Mouse (Mus musculus) adrenal gland, adult (tissue): ENCODE data around the gene Polr3c.
"Not testable (repeated sequence)": the region's sequence is repeated elsewhere in the genome, so short reads cannot be mapped to it uniquely, and the experiment has no call there.

Experiments used
- DNase-seq, 2 experiments: peaks; one replicate each; pipeline ENCODE4 v3.0.0; 2022 to 2023; ENCODE audit warnings: low spot score in 1 of 2; ENCODE audit not compliant: inconsistent age in 2 of 2

Polr3c gene

DNA sequence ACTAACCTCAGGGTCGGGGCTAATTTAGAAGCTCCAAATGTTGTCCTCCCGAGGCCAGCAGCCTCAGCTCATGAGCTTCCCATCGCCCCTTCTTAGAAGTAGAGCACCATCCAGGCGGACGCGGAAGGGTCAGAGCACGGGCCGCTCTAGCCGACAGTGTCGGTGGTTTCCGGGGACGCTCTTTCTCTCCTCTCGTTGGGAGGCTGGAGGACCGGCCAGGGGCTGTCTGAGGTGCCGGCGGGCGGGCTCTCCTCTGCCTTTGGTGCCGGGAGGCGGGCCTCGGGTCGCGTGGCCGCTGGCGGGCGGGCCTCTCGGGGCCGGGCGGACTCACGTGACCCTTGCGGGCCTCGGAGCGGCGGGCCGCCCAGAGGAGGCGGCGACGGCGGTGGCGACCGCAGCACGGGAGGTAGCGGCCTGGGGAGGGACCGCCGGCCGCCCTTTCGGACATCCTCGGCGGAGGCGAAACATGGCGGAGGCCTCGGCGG is at the start of gene Polr3c, which contains the start of gene Rnf115:
TSS of gene Polr3c (minus strand) at position 286 of the 485 bp plus-strand sequence.
TSS of gene Rnf115 (plus strand) at position 322 of the 485 bp plus-strand sequence.
- peak; percentile 99 for DNase-seq

DNA sequence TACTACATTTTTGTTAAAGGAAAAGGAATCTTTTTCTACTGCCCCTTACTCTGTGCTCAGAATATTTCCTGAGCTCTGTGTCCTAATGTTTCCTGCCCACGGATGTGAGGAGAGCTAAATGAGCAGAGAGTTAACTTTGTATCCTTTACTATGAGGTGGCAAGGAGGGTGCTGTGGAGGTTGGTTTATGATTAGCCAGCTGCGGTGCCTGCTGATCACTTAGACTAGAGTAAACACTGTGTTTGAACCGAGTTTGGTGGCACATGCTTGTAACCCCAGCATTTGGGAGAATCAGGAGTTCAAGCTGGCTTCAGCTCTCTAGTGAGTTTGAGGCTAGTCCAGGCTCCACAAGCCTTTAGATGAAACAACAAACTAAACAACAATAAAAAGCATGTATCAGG is 49.7 kb upstream of the Polr3c start:
- DNase-seq = no peak

DNA sequence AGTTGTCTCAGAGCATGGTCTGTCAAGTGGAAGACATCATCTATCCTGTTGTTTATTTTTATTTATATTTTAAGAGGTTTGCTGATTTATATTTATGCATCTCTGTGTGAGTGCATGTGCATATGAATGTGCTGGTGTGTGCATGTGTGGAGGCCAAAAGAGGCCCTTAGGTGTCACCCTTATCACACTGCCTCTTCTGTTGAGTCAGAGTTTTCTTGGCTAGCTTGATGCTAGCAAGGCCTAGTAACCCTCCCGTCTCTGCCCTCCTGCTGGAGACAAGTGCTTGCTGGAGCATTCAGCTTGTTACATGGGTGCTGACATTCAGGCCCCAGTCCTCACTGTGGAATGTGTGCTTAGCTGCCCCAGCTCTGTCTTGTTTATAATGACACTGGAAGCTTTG is 45.5 kb upstream of the Polr3c start:
- peak in 1 of 2 experiments; percentile 46 for DNase-seq

DNA sequence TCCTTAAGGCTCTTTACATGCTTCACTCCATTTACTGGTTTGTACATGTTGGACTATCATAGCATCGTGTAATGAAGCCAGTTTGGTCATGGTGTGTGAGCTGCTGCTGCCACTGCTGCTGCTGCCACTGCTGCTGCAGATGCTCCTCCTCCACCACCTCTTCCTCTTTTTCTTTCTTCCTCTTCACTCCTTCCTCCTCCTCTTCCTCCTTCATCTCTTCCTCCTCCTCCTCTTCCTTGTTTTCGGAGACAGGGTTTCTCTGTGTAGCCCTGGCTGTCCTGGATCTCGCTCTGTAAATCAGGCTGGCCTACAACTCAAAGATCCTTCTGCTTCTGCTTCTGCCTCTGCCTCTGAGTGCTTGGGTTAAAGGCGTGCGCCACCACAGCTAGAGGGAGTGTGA is 42.5 kb upstream of the Polr3c start:
- DNase-seq = no peak

DNA sequence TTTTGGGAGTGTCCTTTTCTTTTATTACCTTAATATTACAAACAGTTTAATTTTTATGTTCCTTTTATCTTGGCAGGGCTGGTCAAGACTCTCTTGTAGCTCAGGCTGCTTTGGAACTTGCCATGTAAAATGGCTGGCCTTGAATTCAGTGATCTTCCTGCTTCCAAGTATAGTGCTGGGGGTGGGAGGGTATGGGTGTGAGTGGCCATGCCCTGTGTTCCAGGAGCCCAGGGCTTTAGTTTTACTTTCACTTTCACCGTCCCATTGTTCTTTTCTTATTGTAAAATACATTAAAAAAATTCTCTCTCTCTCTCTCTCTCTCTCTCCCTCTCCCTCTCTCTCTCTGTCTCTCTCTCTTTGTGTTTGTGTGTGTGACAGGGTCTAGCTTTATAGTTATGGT is 37.1 kb upstream of the Polr3c start:
- peak in 1 of 2 experiments; percentile 56 for DNase-seq

DNA sequence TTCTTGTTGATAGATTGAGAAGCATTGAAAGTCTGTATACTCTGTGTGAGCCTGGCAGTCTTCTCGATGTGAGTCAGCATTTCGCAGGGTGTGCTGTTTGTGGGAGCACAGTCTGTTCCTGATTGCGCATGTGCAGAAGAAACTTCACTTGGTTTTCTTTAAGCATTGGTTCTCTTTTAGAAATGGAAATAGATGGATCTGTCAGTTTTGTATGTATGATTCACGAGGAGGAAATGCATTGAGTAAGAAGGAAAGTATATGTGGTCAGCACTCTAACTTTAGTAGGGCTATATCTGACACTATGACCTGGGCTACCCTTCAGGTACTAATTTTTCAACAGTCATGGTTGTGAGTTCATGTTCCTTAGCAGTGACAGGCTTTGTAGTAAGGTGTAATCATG is 32.3 kb upstream of the Polr3c start:
- DNase-seq = peak in 1 of 2 experiments; percentile 40

DNA sequence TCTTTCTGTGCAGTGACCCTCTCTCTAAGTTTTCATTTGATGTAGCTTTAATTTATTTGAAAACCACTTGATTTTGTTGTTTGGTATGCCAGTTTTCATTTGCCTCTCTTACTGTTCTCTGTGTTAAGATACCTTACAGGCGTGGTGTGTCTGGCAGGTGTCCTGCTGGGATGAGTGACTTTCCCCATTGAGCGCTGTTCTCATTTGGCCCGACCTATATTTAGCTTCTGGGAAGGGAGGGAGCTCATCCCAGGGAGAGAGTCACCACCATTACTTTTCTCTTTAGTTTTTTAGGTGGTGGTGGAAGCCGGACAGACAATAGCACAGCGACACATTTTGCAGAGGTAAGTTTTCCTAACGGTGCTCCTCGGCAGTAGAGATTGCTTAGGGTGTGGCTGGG is 30.3 kb upstream of the Polr3c start:
- DNase-seq = no peak

DNA sequence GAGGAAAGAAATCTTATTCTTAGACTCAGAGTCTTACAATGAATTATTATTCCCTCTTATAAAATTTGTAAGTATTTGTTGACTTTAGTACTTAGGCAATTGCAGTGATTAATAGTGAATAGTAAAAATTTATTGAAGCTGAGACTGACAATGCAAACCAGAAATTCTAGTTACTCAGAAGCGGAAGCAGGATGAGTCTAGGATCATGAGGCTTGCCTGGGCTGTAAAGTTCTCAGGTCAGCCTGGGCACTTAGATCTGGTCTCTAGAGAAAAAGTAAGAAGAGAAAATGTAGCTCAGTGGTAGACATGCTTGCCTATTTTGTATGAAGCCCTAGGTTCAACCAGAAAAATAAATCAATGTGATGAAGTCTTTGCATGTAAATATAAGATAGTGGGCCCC is 28.5 kb upstream of the Polr3c start:
- no peak for DNase-seq

DNA sequence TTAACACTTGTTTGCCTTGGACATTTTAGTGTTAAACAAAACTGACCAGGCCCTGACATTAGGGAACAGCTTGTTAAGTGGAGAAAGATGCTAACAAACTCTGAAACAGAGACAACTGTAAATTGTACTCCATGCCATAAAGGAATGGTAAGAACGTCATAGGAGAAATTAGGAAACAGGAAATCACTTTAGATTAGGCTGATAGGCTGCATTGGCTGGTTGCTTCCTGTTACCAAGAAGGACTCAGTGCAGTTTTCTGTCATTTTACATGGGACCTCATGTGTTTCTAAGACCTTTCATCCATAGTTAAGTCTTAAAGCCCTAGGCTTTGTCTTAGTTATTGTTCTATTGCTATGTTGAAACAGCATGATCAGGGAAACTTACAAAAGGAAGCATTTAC is 19.4 kb upstream of the Polr3c start:
- no peak for DNase-seq

DNA sequence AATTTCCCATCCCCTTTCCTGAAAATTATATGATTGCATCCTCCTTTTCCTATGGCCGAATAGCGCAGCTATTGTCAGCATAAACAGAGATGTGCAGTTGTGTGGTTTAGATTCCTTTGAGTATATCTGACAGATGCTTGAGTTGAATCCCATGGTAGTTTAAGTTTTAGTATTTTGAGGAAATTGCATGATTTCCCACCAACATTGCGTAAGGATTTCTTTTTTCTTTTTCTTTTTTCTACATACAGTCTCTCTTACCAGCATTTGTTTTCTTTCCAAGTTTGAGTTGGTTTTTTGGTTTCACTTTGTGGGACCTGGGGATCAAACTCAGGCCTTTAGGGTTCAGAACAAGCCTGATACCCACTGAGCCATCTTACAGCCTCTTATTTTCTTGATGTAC is 16.9 kb upstream of the Polr3c start:
- no peak for DNase-seq

DNA sequence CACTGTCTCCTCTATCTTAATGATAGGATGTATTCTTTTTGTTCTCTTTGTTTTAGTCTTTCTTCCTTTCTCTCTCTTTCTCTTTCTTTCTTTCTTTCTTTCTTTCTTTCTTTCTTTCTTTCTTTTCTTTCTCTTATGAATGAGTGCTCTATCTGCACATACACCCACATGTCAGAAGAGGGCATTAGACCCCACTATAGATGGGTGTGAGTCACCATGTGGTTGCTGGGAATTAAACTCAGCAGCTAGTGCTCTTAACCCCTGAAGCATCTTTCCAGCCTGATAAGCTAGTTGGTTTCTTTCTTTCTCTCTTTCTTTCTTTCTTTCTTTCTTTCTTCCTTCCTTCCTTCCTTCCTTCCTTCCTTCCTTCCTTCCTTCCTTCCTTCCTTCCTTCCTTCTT is 12.9 kb upstream of the Polr3c start:
- not testable (repeated sequence) for DNase-seq

DNA sequence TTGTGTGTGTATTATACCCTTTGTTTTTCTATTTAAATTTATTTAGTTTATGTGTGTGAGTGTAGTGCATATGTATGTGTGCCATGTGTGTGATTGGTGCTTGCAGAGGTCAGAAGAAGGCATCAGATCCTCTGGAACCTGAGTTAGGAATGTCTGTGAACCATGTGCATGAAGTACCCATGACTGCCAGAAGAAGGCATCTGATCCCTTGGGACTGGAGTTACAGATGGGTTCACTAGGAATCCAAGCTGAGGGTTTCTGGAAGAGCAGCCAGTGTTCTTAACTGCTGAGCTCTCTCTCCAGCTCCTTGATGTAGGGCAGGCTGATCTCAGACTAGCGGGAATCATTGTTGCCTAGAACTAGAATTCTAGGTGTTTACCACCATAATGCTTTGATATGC is 10.6 kb upstream of the Polr3c start:
- DNase-seq = no peak

DNA sequence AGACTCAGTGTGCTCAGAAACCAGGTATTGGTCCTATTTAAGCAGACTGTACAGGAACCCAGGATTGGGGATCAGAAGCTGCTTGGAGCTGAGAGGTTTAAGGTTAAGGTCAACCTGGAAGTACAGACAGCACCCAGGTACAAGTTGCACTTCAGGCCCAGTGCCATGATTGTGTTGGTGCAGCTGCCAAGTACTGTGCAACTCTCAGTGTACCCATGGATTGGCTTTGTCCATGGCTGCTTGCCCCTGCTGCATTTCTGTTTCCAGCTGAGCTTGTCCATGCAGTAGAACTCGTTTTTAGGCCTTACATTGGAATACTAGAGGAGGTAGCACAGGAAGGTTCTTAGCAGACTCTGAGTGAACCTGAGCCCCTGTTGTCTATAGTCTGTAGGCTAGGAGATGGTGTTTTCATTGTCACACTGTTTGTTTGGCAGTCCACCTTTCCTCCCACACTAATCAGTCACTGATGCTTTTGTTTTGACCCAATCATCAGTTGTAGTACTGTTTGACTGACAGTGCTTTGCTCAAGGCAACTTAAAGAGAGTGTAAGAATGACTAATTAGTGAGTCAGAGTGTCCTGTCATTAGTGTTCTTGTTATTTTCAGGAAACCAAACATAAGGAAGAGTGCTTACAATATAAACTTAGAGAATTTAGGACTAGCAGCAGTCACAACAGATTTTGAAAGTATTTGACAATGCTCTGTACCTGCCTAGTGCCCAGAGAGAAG is 9.7 kb upstream of the Polr3c start:
- peak; percentile 58 to 61 for DNase-seq

DNA sequence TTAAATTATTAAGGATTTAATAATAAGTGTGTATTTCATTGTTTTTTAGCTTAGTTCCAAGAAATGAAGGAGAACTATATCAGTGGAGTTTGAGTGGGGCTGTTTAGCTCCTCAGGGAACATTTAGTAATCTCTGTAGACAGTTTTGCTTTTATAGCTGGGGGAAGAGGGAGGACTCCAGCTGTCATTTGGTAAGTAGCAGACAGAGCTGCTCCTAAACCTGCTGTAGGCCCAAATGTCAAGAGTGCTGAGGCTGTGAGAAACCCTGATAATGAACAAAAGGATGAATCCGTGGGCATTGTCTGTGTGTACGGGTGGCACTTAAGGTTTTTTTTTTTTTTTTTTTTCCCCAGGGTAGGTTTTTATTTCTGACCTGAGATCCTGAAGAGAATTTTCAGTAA is 7.8 kb upstream of the Polr3c start:
- no peak for DNase-seq

DNA sequence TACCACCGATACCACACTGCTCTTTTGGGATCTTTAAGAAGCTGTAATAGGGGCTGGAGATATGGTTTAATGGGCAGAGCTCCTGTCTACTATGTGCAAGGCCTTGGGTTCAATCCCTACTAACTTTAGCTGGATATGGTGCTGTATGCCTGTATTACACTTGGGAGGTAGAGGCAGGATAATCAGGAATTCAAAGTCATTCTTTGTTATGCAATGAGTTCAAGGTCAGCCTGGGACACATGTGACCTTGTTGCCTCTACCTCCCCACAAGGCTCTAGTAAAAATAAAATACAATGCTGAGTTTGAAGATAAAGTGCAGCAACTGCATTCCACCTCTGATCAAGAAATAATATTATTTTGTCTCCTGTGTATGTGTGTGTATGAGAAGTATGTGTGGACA is 6.6 kb upstream of the Polr3c start:
- DNase-seq = no peak

DNA sequence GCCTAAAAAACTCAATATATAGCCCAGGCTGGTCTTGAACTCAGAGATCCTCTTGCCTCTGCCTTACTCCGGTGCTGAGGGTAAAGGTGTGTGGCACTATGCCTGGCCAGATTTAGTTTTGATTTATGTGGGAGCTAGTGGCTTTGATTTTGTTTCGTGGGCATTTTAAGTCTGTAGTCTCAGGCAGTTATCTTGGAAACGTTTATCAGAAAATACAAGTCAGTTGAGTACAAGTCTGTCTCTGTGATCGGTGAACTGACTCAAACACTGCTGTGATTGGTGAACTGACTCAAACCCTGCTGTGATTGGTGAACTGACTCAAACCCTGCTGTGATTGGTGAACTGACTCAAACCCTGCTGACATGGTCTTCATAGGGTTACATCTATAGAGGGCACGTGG is 3.4 kb upstream of the Polr3c start:
- no peak for DNase-seq

DNA sequence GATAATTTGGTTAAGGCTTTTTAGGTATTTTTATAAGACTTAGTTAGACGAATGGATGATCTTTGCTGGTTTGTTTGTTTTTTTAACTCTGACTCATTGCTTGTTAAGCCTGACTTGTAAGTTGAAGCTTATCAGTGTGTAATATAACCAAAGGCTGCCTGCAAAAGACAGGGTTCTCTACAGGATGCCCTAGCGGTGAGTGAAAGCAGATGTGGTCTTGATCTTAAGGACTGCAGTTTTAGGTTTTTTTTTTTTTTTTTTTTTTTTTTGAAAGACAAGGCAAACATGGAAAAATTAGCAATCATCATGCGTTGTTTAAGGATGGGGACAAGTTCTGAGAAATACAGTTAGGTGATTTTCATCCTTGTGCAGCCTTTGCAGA is 2.0 kb upstream of the Polr3c start:
- peak in 1 of 2 experiments; percentile 49 for DNase-seq

DNA sequence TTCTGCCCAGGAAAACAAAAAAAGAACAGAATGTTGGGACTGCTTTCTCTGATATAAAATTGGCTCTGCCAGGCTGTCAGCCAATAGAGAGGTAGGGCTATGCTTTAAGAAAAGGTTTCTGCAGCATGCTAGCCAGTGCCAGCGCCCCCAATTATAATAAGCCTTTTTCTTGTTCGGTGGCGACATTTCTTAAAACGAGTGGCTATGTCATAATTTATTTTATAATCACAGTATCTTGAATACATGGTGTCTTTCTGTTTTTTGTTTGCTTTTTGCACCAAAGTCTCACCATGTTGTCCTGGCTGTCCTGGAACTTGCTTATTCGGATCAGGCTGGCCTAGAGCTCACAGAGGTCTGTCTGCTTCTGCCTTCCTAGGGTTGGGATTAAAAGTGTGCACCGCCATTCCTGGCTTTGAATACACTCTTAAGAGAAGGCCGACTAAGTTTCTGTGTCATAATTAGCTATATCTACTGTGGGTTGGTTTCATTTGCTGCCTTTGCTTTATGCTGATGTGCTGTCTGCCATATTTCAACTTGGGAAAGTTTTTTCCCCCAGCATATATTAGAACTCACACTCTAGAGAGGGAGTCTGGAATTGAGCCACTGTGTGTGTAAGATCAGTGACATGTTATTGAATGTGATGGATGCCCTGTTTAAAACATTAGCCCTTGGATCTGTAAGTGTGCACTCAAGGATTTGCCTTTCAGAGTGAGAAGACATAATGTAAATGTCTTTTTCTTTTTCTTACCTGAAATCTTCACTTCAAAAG is 1.4 kb upstream of the Polr3c start:
- DNase-seq = peak in 1 of 2 experiments; percentile 62

DNA sequence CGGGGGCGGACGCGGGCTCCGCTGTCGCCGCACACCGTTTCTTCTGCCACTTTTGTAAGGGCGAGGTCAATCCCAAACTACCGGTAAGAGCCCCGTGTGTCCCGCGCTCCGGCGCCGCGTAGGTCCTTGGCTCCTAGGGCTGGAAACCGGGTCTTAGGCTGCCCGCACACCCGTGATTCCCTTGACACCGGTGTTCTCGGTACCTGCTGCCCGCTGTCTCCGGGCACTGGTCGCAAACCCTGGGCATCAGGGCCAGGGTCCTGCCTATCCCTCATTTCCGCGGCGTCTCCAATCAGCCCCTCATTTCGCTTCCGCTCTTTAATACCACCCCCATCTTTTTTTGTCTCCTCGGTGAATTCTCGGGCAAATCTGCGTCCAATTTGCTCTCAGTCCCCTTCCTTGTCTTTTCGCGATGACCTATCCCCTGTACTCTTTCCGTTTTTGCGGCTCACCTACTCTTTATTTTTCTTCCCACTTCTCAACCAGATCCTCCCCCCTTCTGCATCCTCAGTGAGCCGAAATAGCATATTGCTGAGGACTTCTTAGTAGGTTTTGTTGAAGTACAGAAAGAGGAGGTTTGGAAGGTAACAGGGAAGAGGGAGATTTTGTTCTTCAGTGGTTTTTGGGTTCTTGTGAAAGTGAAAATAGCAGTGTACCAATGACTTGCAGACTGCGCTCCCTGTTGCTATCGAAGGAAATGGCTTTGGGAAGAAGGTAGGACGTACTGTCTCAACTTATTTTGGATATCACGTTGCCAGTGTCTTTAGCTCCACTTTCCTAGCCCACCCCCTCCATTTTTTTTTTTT is 603 bp upstream of the Polr3c start:
- DNase-seq = peak in 1 of 2 experiments; percentile 84

DNA sequence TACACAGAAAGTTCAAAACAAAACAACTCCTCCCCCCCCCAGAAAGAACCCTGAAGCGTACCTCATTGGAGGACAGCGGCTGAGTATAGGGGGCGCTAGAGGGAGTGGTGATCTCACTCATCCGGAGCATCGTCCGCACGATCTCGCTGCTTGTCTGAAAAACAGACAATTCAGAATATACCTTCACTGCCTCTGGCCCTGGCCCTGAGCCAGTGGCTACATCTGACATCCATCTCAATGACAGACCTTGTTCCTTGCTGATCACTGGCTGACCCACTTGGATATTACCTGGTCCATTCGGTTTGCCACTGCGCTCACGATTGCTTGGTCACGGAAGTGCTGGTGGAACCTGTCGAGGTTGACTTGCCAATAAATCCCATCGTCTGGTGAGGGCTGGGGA is 8.3 kb downstream of the Polr3c start:
- peak; percentile 34 to 80 for DNase-seq

DNA sequence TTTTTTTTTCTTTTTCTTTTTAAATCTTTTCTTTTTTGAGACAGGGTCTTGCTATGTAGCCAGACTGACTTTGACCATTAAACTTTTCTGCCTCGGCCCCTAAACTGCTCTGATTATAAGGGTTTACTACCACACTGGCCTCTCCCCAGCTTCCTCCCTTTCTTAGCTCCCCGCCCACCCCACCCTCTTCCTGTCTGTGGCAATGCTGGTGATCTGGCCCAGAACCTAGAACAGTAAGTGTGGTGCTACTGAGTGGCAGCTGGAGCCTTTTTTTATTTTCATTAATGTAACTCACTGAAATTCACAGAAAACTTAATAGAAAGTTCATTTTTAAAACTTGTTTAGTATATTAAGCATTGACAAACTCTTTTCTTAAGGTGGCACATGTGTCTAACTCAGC is 11.6 kb downstream of the Polr3c start:
- DNase-seq = no peak
